Mouse (Mus musculus) midbrain, embryonic 14.5 days (tissue): ENCODE data around the gene Olfr878. TPM values are rescaled to one million over a fixed set of nuclear protein-coding genes. Genes with fewer than 3 reads are reported as not detected.

Experiments
- ATAC-seq: fragments of 200-750 bp; cut with Nextera tagmentation; 2 replicates; pipeline ENCODE4 v1.8.0; 2017; ENCODE audit warnings: moderate number of reproducible peaks, moderate library complexity; ENCODE audit not compliant: low FRiP score, low TSS enrichment
- DNase-seq: peaks from one replicate; pipeline ENCODE4 v3.0.0-alpha.2; 2015
- H3K27ac ChIP-seq: fragments of 300-500 bp; sonication (generic); replicated peaks from 2 replicates; pipeline ENCODE4 v1.5.1; 2014; ENCODE audit warnings: mild to moderate bottlenecking, low read depth, low read length, moderate library complexity
- H3K27me3 ChIP-seq: fragments of 300-500 bp; sonication (generic); 2 replicates; pipeline ENCODE4 v1.6.1; 2014; ENCODE audit warnings: low read length, control low read depth, mixed read lengths; ENCODE audit not compliant: control insufficient read depth, insufficient read depth
- H3K36me3 ChIP-seq: fragments of 300-500 bp; sonication (generic); 2 replicates; pipeline ENCODE4 v1.6.1; 2014; ENCODE audit warnings: low read length, control low read depth; ENCODE audit not compliant: control insufficient read depth, insufficient read depth
- H3K4me1 ChIP-seq: fragments of 300-500 bp; sonication (generic); 2 replicates; pipeline ENCODE4 v1.6.1; 2014; ENCODE audit warnings: mild to moderate bottlenecking, antibody characterized with exemption, low read length, control low read depth; ENCODE audit not compliant: control insufficient read depth, insufficient read depth
- H3K4me2 ChIP-seq: fragments of 300-500 bp; sonication (generic); 2 replicates; pipeline ENCODE4 v1.6.1; 2014; ENCODE audit warnings: mild to moderate bottlenecking, low read length, moderate library complexity
- H3K4me3 ChIP-seq: fragments of 300-500 bp; sonication (generic); replicated peaks from 2 replicates; pipeline ENCODE4 v1.5.1; 2014; ENCODE audit warnings: low read depth, low read length
- H3K9ac ChIP-seq: fragments of 300-500 bp; sonication (generic); replicated peaks from 2 replicates; pipeline ENCODE4 v1.6.1; 2014; ENCODE audit warnings: mild to moderate bottlenecking, low read length, moderate library complexity
- H3K9me3 ChIP-seq: fragments of 300-500 bp; sonication (generic); 2 replicates; pipeline ENCODE4 v1.6.1; 2016; ENCODE audit warnings: low read length, control low read depth, mixed read lengths; ENCODE audit not compliant: control insufficient read depth
- WGBS: fragments of 180-500 bp; shearing (Covaris S2); extraction: QIAGEN DNeasy Blood & Tissue Kit; methylation state at CpG from one replicate; pipeline ENCODE4 v1.1.7; 2014; 5-methylcytosine and 5-hydroxymethylcytosine counted together
- polyA plus RNA-seq: library from polyadenylated mRNA; unstranded; fragments of >200 nt; fragmentation: Nextera tagmentation; extraction: Ambion mirVana; gene quantifications from 2 replicates; pipeline ENCODE4 v1.2.1, GENCODE M21; 2014

The Olfr878 gene
- polyA plus RNA-seq, 1 experiment from 2014 or later, result not detected

DNA sequence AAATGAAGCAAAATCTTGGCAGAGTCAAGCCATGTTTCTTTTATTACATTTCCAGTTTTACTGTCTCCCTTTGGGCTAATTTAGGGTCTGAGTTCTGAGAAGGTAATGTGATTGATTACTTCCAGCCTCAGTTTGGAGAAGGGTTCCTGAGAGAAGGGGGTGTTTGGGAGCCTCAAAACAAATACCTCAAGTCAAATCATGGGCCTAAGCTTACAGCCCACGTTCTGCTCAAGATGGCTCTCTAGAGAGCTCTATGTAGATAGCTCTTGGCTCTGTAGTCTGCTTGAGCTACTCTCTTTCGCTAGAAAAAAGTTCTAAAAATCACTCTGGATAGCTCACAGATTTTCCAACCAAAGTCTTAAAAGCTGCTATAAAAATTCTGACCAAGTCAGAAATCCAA is 7.8 kb downstream of the Olfr878 start:
- Histone ChIP-seq H3K9ac (no peak overlapping the region), H3K4me2 (no peak overlapping the region), H3K4me3 (no peak overlapping the region), H3K36me3 (no peaks in the 10 kb centered on the region), H3K27ac (no peak overlapping the region), H3K4me1 (no peaks in the 10 kb centered on the region), H3K27me3 (no peaks in the 10 kb centered on the region), H3K9me3 (no peaks in the 10 kb centered on the region)
- 75% methylated on average over 2 of the region's 2 CpGs for WGBS
- ATAC-seq (no peak), DNase-seq (no peak)

DNA sequence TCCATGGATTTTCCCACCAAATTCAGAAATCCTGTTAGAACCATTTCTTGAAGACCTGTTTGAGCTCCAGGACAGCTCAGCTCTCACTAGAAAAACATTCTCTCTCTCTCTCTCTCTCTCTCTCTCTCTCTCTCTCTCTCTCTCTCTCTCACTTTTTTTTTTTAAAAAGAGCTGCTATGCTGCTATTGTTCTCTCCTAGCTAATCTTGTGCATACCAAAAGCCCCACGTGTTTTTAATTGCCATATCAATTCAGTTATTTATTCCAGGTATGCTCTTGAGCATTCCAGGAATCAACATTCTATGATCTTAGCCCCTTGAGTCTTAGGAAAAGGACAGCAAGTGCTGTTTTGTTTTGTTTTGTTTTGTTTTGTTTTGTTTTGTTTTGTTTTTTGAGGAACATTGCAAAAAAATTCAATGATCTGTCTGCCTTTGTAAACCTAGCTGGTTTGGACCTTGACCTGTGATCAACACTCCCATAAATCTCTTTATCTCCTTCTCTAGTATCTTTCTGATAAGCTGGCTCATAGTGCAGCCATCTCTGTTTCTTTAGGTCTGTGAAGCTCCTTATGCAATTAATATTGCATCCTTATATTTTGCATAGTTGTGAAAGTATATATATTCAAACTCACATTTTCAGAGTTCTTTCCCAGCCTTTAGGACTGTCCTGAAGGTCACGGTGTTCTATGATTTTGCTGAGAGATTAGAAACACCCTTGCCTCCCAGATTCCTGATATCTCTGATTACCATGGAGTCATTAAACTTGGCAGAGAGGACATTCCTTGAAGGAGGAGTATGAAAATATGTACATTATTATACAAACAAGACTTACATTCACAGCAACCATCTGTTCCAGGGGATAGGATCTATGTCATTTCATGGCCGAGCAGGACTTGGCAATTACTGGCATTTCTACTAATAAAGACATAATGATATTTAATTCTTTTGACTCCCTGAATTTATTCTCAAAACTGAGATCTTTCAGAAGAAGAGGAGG is 8.7 kb downstream of the Olfr878 start:
- 66% methylated on average over 3 of the region's 3 CpGs for WGBS
- H3K36me3 ChIP-seq, result no peaks in the 10 kb centered on the region
- no peaks in the 10 kb centered on the region for H3K4me1 ChIP-seq
- H3K27me3 ChIP-seq, result no peaks in the 10 kb centered on the region
- no peak overlapping the region for H3K9ac ChIP-seq
- DNase-seq (no peak), ATAC-seq (no peak)
- no peak overlapping the region for H3K27ac ChIP-seq
- H3K4me3 ChIP-seq, result no peak overlapping the region
- H3K4me2 ChIP-seq, result no peak overlapping the region
- H3K9me3 ChIP-seq, result no peaks in the 10 kb centered on the region

DNA sequence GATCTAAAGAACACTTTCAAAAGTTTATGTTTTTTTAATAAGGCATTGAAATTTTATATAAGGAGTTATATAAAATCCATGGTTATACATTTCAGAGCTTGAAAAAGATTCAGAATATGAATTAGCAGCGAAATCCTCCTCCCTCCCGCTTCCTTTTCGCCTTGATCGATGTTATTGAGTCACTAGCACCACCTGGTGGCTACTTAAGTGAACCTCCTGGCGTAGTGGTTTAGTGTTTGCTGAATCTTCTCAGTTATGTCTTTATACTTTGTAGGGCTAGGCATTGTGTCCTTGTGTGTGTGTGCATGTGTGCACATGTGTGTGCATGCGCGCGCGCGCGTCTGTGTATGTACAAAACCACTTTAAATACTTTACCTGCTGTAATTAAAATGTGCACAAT is 14.9 kb downstream of the Olfr878 start:
- Histone ChIP-seq H3K9me3 (no peaks in the 10 kb centered on the region), H3K27me3 (no peaks in the 10 kb centered on the region), H3K4me1 (no peaks in the 10 kb centered on the region), H3K27ac (no peak overlapping the region), H3K4me3 (no peak overlapping the region), H3K4me2 (no peak overlapping the region), H3K36me3 (no peaks in the 10 kb centered on the region), H3K9ac (no peak overlapping the region)
- ATAC-seq, result peak; percentile 84
- DNase-seq, result peak; percentile 94
- 8% methylated on average over 11 of the region's 11 CpGs for WGBS

DNA sequence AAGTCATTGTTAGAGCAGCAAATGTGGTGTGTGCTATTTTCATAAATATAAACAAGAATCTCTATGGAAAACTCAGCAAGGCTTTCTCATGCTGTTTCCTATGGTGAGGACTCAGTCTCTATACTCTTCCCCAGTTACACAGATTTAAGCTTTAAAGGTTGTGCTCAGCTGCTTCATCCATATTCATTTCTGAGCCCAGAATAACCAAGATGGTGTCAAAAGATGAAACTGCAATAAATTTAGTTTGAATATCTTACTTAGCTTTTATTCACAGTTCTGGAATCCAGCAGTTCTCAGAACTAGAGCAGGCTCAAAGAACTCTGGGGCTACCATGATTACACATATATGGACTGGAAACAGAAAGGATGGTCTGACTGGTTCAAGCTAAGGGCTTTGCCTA is 16.5 kb downstream of the Olfr878 start:
- H3K9ac ChIP-seq, result no peak overlapping the region
- no peaks in the 10 kb centered on the region for H3K27me3 ChIP-seq
- no peaks in the 10 kb centered on the region for H3K36me3 ChIP-seq
- no peak overlapping the region for H3K4me2 ChIP-seq
- H3K4me3 ChIP-seq, result no peak overlapping the region
- ATAC-seq, result no peak
- no peak overlapping the region for H3K27ac ChIP-seq
- DNase-seq, result no peak
- no peaks in the 10 kb centered on the region for H3K9me3 ChIP-seq
- no peaks in the 10 kb centered on the region for H3K4me1 ChIP-seq

DNA sequence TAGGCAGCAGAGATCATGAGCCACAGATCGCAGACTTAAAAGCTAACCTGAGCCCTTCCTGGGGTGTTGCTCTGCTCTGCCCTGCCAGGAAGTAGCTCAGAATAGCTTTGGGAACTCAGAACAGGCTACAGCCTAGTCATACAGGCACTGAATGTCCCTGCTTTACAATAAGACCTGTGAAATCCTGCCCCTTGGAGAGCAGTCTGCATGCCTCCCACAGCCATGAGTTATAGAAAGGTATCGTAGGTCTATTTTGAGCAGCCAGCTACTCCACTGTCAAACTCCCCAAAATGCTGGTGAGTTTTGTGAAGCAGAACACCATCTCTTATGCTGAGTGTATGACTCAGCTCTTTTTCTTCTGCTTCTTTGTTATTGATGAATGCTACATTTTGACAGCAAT is 23.5 kb downstream of the Olfr878 start:
- ATAC-seq (no peak), DNase-seq (no peak)
- Histone ChIP-seq H3K4me1 (no peaks in the 10 kb centered on the region), H3K27ac (no peak overlapping the region), H3K27me3 (no peaks in the 10 kb centered on the region), H3K4me3 (no peak overlapping the region), H3K9me3 (no peaks in the 10 kb centered on the region), H3K9ac (no peak overlapping the region), H3K36me3 (no peaks in the 10 kb centered on the region), H3K4me2 (no peak overlapping the region)
- WGBS, result 94% methylated on average over 2 of the region's 2 CpGs

Other genes with a start within 250 kb of the Olfr878 start
- gene Panx3, start 248.6 kb upstream of the Olfr878 start, polyA plus RNA-seq, result not detected in 2 replicates
- gene Olfr160, start 201.6 kb upstream of the Olfr878 start, polyA plus RNA-seq, result not detected in 2 replicates
- not detected in 2 replicates for gene Olfr874, start 172.7 kb upstream of the Olfr878 start, polyA plus RNA-seq
- gene Olfr875, start 146.0 kb upstream of the Olfr878 start, polyA plus RNA-seq, result not detected in 2 replicates
- not detected in 2 replicates for gene Olfr876, start 114.8 kb upstream of the Olfr878 start, polyA plus RNA-seq
- not detected in 2 replicates for gene Olfr877, start 63.6 kb upstream of the Olfr878 start, polyA plus RNA-seq
- gene Olfr145, start 21.1 kb upstream of the Olfr878 start, polyA plus RNA-seq, result not detected in 2 replicates
- not detected in 2 replicates for gene Olfr881, start 74.0 kb downstream of the Olfr878 start, polyA plus RNA-seq
- not detected in 2 replicates for gene Olfr883, start 108.0 kb downstream of the Olfr878 start, polyA plus RNA-seq
- gene Olfr884, start 128.7 kb downstream of the Olfr878 start, polyA plus RNA-seq, result not detected in 2 replicates
- not detected in 2 replicates for gene Olfr885, start 143.5 kb downstream of the Olfr878 start, polyA plus RNA-seq
- gene Olfr887, start 166.2 kb downstream of the Olfr878 start, polyA plus RNA-seq, result not detected in 2 replicates
- gene Olfr888, start 190.3 kb downstream of the Olfr878 start, polyA plus RNA-seq, result not detected in 2 replicates
- 0.04 and 0.05 TPM in 2 replicates for gene Olfr889, start 197.4 kb downstream of the Olfr878 start, polyA plus RNA-seq
- not detected in 2 replicates for gene Olfr890, start 224.7 kb downstream of the Olfr878 start, polyA plus RNA-seq